Mouse (Mus musculus) brain, adult 2 months (tissue): Measurements from ENCODE around the gene Elmo1.
A peak's percentile ranks its signal among the peaks of the same experiment; 100 is the strongest.

Experiments
- DNase-seq: peaks from one replicate; pipeline ENCODE4 v3.0.0; 2011; ENCODE audit warnings: low read depth, low spot score

Elmo1 gene

DNA sequence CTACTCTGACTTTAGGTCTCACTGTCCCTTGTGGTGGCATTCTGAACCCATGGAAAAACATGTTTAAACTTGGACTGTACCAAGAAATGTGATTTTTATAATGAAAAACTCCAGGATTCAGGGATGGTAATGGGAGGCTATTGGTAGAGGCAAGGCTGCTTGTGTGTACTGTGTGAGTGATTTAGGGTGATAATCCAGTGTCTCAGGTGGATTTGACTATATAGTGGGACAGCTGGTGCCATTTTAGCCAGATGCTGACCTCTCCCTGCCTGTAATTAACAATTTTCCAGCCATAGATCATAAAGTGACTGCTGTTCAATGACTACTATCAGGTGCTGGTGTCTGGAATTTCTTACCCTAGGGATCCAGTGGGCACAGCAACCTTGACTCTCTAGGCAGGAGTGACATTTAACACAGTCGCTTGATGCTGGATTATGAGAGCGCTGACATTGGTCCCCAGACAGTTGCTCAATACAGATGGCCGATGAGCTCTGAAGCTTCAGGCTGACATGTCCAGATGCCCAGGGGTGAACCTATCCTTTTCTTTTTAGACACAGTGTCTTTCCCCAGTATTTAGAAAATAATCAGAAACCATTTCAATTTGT is 228.3 kb downstream of the Elmo1 start:
- no peak for DNase-seq

DNA sequence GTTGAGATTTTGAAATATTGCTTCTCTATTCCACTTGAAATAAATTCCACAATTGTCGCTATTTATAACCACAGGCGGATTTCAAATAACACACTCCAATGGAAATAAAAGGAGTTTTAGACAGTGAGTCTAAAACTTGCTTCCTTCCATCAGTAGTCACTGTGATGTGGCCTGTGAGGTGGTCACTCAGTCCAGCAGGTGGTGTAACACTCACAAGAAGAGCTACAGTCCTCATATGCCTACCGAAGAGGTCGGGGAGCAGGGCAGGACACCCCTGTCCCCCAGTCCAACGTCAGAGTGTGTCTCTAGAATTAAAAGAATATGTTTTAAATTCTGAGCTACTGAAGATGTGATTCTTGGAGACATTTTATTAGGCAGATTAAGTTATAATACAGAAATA is 229.8 kb downstream of the Elmo1 start:
- DNase-seq = peak; percentile 47

- no peak for DNase-seq
Observed at GRCm38 (mm10) chr13:20323478-20323877, 233.1 kb downstream of the Elmo1 start.

GRCm38 (mm10) chr13:20327064-20327463 is 236.7 kb downstream of the Elmo1 start:
- peak; percentile 46 for DNase-seq

- DNase-seq = no peak
Observed at GRCm38 (mm10) chr13:20327975-20328374, 237.6 kb downstream of the Elmo1 start.

GRCm38 (mm10) chr13:20328672-20329071 is 238.3 kb downstream of the Elmo1 start:
- no peak for DNase-seq

- no peak for DNase-seq
Observed at GRCm38 (mm10) chr13:20330954-20331353, 240.6 kb downstream of the Elmo1 start.

GRCm38 (mm10) chr13:20335051-20335888 is 244.9 kb downstream of the Elmo1 start:
- no peak for DNase-seq

- no peak for DNase-seq
Observed at GRCm38 (mm10) chr13:20335889-20336497, 245.6 kb downstream of the Elmo1 start.

DNA sequence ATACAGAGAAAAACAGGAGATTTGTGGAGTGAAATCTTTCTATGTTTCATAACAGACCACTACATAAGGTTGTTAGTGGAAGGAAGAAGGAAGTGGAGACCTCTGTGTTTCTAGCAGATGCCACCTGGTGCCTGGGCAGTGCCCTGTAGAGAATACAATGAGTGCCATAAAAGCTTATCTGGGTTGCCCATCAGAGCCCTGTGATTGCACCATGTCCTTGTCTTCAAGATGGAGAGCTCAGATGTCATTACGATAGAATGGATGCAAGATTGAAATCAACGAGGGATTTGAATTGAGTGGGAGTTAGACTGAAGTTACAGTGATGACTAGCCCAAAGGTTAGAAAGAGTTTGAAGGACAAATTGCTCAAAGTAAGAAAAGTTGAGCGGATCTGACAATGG is 252.5 kb downstream of the Elmo1 start:
- DNase-seq = no peak

- peak; percentile 6 for DNase-seq
Observed at GRCm38 (mm10) chr13:20349754-20350153, 259.4 kb downstream of the Elmo1 start.

DNA sequence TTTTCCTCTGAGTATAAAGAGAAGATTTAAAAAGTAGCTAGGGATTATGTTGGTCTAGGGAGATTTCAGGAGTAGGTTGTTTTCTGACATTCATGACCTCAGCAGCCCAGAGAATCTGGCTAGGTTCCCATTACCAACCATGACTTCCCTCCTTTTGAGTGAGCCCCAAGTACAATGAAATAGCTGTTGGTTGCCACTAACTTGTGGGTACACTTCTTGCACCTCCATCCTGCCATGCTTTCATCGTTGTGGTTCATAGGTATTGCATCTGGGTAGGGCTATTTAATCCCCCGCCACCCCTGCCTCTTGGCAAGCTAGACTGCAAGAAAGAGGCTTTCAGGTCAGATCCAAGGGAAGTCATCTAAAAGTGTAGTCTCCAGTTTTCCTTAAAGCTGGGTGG is 262.2 kb downstream of the Elmo1 start:
- peak; percentile 12 for DNase-seq

GRCm38 (mm10) chr13:20353862-20354603 is 263.6 kb downstream of the Elmo1 start:
- DNase-seq = peak; percentile 88

DNA sequence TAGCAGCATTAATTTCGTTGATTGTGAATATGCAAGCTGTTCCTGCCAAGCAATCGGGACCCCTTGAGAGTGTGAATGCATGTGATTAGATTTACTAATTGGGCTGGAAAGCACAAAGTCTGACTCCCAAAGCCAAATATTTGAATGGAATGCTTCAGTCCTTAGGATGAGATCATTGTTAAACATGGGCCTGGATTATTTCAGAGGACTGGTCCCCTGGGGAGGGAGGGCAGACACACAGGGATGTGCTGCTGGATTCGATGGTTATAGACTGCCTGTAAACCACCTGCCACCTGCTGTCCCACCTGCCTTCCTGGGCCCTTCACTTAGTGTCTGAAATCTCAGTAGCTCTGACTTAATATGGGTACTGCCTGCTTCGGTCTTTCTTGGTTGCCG is 264.2 kb downstream of the Elmo1 start:
- DNase-seq = peak; percentile 40

DNA sequence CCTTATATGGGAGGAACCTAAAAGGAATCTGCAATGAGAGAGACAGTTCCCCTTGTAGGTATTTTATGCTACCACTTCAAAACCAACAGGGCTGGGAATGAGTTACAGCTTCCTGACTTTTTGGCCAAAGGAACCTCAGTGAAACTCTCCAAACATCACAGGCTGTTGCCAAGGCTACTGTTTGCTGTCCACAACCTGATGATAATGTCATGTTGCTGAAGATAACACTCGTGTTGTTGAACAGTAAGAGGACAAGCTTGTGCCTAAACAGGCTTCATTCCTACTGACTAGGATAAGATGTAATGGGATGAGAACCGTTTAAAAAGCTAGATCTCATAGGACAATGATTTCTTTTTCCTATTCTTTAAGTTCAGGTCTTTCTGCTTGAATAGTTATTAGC is 272.1 kb downstream of the Elmo1 start:
- DNase-seq = no peak

DNA sequence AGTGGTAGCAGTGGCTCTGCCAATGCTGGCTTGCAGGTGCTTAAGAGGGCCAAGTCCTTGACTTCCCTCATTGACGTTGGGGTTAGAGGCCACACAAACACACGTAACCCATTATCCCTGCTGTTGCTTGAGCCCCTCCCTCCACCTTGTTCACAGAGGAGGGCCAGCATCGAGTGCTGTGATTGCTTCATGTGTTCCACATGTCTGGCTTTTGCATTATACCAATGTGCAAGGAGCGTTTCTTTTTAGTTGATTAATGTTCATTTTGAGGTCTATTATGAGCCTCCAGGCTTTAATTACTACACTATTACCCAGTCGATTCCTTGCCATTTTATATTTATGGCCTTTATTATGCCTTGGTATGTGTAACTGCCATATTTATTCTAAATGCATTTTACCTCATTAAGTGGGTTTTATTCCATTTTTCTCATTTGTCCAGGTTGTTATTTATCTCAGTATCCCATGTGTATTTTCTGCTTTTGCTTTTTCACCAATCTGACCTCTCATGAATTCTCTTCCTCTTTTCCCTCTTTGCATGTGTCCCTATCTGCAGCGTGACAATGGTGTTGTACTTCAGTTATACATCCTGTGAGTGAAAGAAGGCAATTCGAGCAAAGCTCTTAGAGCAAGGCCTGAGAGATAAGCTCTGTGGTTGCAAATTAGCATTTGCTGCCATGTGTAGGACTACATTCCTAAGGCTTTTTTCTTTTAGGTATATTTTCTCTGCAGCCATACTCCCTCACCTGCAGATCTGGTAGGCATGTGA is 275.6 kb downstream of the Elmo1 start:
- DNase-seq = no peak

GRCm38 (mm10) chr13:20370036-20370802 is 279.8 kb downstream of the Elmo1 start:
- no peak for DNase-seq

- no peak for DNase-seq
Observed at GRCm38 (mm10) chr13:20371501-20371900, 281.1 kb downstream of the Elmo1 start.

DNA sequence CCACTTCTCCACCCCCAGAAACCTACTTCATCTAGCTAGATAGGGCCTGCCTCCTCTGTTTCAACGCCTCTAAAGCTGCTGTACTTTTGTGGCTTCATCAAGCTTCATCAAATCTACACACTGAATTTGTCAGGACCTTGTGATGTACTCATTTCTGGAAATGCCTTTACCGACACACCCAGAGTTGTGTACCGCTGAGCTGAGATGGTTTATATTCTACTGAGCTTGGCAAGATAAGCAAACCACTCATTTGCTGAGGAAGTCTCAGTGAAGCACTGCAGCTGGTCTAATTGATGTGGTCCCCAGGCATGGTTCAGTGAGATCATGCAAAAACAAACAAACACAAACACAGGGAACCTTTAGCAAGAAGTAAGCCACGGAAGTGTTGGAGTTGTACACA is 281.9 kb downstream of the Elmo1 start:
- peak; percentile 22 for DNase-seq

GRCm38 (mm10) chr13:20378869-20379268 is 288.5 kb downstream of the Elmo1 start:
- DNase-seq = no peak

- DNase-seq = no peak
Observed at GRCm38 (mm10) chr13:20383875-20384274, 293.5 kb downstream of the Elmo1 start.
